ENCODE assay signal across 25 mouse cellular contexts in genomic region chr12:90993331-90993730, GRCm38 (mm10).
A peak's percentile ranks its signal among the peaks of the same experiment; 100 is the strongest.
DNase-seq lines count a peak whose midpoint lies in the region; ATAC-seq and TF ChIP-seq lines count a peak whose summit lies in the region.
"Had no signal": no experiment of that assay in that cellular context is flagged by ENCODE, and none has a peak within 500 bp of the region (broad histone marks: within the 10 kb centered on the region; RNA-seq: fewer than 3 reads in every experiment).

No protein-coding gene starts in this region.

- no peak overlapping the region for H3K4me3 ChIP-seq in liver, postnatal 0 days (ENCODE audit: low read depth, low read length)
- H3K4me3 ChIP-seq: embryonic facial prominence, embryonic 12.5 days; erythroblast, embryonic 14.5 days; forebrain, embryonic 10.5 days; hindbrain, embryonic 10.5 days; hindbrain, embryonic 13.5 days had no signal

- WGBS in liver, postnatal 0 days (ENCODE audit: insufficient replicate concordance), result 76% methylated on average over 2 of the region's 2 CpGs

- no peak overlapping the region for H3K27ac ChIP-seq in liver, postnatal 0 days (ENCODE audit: low read depth)
- H3K27ac ChIP-seq: embryonic facial prominence, embryonic 12.5 days; forebrain, embryonic 10.5 days; hindbrain, embryonic 10.5 days; hindbrain, embryonic 13.5 days; hindbrain, postnatal 0 days had no signal

- no peak for ATAC-seq in liver, postnatal 0 days
- ATAC-seq: activated CD4-positive, CD25-positive, alpha-beta regulatory T cell, adult 4 months; CD4-positive, CD25-positive, alpha-beta regulatory T cell, adult 4 months; forebrain, embryonic 14.5 days; forebrain, postnatal 0 days; hindbrain, postnatal 0 days; inflammation-experienced regulatory T-cells, adult 6 months; intestine, embryonic 16.5 days had no signal

- H3K9ac ChIP-seq in liver, postnatal 0 days (replicated peaks), result no peak overlapping the region
- H3K9ac ChIP-seq: embryonic facial prominence, embryonic 12.5 days; forebrain, postnatal 0 days; hindbrain, embryonic 13.5 days had no signal

- no peaks in the 10 kb centered on the region for H3K9me3 ChIP-seq in liver, postnatal 0 days (ENCODE audit: low read length)
- H3K9me3 ChIP-seq: embryonic facial prominence, embryonic 12.5 days; forebrain, embryonic 10.5 days; hindbrain, embryonic 10.5 days; hindbrain, embryonic 13.5 days had no signal

- peak; percentile 32 for DNase-seq in fibroblast of lung, adult 2 months (ENCODE audit: low read depth)
- DNase-seq in gastrocnemius, adult 18-20 months (ENCODE audit: low spot score), result peak; percentile 46
- peak; percentile 57 for DNase-seq in gastrocnemius, postnatal 14 days
- DNase-seq in skeletal muscle tissue, adult 2 months (ENCODE audit: low read depth, low spot score), result peak; percentile 70
- DNase-seq in left cerebral cortex, adult 18-20 months (ENCODE audit: low spot score in 2 of 2), result no peak
- DNase-seq in liver, postnatal 0 days, result no peak
- DNase-seq: adrenal gland, adult 8-10 months; adrenal gland, postnatal 36 days; cerebellum, adult 18-20 months; cerebellum, adult 9-10 months; cerebellum, postnatal 14 days; forebrain, postnatal 0 days; kidney, adult 18-20 months had no signal

- no peak for TF ChIP-seq CTCF in liver, postnatal 0 days (IDR thresholded peaks at IDR 0.05; ENCODE audit: low read depth)

- TF ChIP-seq EP300 in liver, postnatal 0 days (IDR thresholded peaks at IDR 0.05; ENCODE audit: low read depth), result no peak

- intact Hi-C loops in gastrocnemius, postnatal 14 days (cut with DNase I; ENCODE audit: low total_unique reads), result no loop called here

- no peaks in the 10 kb centered on the region for H3K4me1 ChIP-seq in liver, postnatal 0 days (ENCODE audit: insufficient read depth)
- H3K4me1 ChIP-seq: embryonic facial prominence, embryonic 12.5 days; forebrain, embryonic 10.5 days; hindbrain, embryonic 10.5 days; hindbrain, embryonic 13.5 days had no signal

- no peak overlapping the region for H3K4me2 ChIP-seq in liver, postnatal 0 days (ENCODE audit: low read depth, low read length)
- H3K4me2 ChIP-seq: embryonic facial prominence, embryonic 12.5 days; heart, embryonic 11.5 days; hindbrain, embryonic 13.5 days had no signal

- no peaks in the 10 kb centered on the region for H3K27me3 ChIP-seq in liver, postnatal 0 days (ENCODE audit: insufficient read depth, low read length)
- H3K27me3 ChIP-seq: embryonic facial prominence, embryonic 12.5 days; hindbrain, embryonic 13.5 days had no signal

- no peaks in the 10 kb centered on the region for H3K36me3 ChIP-seq in liver, postnatal 0 days (replicated peaks; ENCODE audit: insufficient read depth, low read length)
- H3K36me3 ChIP-seq: embryonic facial prominence, embryonic 12.5 days; forebrain, embryonic 10.5 days; hindbrain, embryonic 10.5 days; hindbrain, embryonic 13.5 days had no signal

Comparison
In these comparisons a context has a peak if more than half of its experiments do, and no peak if none do; other contexts are left out.
1. DNase-seq: peak in fibroblast of lung, adult 2 months (single experiment), gastrocnemius, adult 18-20 months (single experiment), gastrocnemius, postnatal 14 days (single experiment) and skeletal muscle tissue, adult 2 months (single experiment); none in left cerebral cortex, adult 18-20 months (0 of 2) and liver, postnatal 0 days (single experiment).